Mouse (Mus musculus): ENCODE data around the gene Dnajc11. TPM values are rescaled to one million over a fixed set of nuclear protein-coding genes. Genes with fewer than 3 reads are reported as not detected.

The Dnajc11 gene
- total RNA-seq, 2 experiments from 2014 or later, result 47.9 to 52.6 TPM

DNA sequence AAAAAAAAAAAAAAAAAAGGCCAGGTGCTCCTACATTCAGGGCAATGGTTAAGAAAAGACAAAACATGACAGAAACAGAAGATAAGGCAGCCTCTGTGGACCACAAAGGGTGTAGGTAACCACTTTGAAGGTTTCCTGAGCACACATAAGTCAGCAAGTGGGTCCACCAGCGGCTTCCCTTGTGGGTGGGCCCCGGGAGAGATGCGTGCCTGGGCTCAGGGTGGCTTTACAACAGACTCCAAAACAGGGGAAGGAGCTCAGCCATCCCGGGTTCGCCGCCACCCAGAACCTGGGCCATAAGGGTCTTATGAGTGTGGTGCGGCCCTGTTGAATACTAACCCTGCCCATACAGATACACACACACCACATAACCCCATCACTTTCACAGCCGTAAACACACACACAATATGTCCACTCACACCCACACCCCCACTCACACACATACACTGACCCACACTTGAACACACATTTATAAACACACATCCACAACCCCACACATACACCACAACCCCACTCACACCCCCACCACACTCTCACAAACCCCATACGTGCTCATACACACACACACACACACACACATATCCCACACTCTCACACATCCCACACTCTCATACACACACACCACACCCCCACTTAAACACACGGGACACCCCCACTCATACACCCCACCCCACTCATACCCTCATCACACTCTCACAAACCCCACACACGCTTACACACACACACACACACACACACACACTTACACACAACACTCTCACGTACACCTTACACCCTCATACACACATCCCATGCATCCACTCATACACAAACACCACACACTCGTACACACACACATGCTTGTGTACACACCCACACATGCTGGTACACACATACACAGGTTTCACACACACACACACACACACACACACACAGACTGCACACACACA lies 651 bp upstream of the Dnajc11 start:
- no peak for DNase-seq (ENCODE audit: low spot score)

DNA sequence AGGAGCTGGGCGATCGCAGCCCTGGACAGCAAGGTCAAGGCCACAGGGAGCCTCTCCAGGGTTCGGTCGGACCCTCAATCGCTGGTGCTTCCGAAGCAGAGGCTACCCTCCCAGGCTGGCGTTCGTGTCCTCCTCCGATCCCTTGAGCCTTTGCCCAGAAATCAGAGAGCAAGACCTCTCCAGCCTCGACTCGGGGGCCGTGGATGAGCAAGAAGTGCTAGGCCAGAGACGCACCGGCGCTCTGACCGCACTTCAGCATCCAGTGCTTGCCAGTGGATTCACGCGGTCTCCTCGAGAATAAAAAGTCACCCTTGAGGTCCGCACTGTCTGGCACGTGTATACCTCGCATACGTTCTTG lies 703 bp downstream of the Dnajc11 start:
- DNase-seq (ENCODE audit: low spot score), result no peak

DNA sequence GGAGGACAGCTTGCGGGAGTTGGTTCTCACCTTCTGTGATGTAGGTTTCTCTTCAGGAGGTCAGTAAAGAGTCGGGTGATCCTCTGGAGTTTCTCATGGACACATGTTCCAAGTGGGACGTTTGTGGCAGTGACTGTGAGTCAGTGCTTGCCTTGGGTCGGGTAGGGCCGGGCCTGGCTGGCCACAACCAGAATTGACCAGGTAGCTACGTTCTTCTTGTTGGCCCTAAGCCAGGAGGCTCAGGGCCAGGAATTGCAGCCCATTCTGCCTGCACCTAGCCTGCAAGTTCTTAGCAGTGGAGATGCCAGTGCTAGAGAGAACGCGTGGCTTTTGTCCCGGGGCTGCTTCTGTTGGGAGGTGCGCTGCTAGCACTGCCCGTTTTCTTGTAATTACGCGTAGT lies 4.0 kb downstream of the Dnajc11 start:
- DNase-seq (ENCODE audit: low spot score), result no peak

DNA sequence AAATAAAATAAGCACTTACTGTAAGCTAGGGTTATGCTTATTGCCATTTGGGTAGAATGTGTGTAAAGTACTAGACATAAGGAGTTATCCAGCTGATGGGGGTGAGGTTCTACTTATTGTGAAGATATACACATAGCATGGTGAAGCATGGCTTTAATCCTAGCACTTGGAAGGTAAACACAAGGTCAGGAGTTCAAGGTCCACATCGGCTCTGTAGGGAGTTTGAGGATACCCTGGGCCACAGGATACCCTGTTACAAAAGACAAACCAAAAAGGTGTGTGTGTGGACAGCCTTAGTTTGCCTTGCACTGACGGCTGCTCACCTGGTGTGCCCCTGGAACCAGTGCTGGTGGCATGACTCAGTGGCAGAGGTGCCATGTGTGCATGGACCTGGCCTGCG lies 4.6 kb downstream of the Dnajc11 start:
- DNase-seq (ENCODE audit: low spot score), result no peak

DNA sequence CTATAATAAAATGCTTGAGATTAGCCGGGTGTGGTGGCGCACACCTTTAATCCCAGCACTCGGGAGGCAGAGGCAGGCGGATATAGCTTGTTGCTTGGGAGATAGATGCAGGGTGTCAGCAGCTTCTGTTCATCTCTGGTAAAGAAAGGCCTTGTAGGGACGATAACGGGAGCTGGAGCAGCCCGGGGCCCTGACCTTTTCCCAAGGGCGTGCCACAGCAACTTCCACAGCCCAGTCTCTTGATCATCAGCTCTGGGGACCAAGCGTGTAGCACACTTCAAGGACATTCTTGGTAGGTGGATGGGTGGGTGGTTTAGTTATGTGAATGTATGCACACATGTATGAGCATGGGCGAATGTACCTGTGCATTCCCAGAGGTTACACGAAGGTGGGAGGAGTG lies 12.7 kb downstream of the Dnajc11 start:
- DNase-seq (ENCODE audit: low spot score), result no peak

DNA sequence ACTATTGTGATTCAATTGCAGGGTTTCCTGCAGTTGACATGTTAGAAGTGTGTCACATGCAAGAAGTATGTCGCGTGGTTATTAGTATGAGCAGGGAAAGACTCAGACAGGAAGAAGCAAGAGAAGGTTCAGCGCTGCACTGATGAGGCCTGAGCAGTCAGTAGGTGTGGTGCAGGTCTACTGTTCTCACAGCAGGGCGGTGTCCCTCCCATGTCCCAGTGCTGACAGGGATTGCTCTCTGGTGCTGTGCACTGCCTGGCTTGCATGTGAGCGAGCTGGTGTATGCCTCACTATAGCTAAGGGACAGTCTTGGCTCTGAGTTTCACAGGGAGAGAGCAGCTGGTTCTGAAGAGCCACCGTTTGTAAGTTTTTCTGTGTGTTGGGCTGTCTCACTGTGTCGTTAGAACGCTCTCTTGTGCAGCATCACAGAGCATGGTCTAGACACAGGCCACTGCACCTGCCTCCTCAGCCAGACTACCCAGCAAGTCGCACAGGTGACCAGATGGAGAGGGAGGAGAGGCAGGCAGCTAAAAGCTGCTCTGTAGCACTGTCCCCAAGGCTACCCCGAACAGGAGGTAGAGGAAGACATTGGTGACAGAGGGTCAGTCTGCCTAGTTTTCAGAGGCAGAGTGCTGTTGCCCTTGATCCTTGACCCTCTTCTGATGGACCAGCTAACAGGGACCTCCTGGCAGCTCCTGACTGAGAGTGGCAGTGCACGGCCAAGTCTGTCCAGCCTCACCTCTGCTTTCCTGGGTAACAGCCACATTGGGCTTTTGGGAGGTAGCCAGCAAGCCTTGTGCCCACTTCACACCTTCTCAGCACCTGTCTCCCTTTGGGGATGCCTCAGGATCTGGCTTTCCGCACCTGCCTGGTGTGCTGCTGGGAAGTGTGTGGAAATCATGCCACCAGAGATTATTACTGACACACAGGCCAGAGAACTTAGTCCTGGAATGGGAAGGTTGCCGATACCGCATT lies 15.3 kb downstream of the Dnajc11 start:
- DNase-seq (ENCODE audit: low spot score), result no peak

DNA sequence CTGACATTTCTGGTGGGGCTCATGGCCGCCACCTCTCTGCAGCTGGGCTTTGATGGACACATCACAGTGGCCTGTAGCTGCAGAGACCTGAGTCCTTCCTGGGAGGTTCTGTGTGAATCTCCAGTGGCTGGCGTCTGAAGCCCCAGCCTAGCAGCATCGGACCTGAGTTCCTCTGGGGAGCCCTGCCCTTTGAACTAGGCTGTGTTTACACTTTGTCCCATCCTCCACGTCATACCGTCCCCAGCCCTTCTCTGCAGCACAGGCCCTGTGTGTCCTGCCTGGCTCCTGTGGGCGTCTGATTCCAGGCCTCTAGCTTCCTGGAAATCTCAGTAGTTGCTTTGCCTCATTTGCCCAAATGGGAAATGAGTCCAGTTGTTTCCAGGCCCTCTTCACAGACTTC lies 19.7 kb downstream of the Dnajc11 start:
- no peak for DNase-seq (ENCODE audit: low spot score)

DNA sequence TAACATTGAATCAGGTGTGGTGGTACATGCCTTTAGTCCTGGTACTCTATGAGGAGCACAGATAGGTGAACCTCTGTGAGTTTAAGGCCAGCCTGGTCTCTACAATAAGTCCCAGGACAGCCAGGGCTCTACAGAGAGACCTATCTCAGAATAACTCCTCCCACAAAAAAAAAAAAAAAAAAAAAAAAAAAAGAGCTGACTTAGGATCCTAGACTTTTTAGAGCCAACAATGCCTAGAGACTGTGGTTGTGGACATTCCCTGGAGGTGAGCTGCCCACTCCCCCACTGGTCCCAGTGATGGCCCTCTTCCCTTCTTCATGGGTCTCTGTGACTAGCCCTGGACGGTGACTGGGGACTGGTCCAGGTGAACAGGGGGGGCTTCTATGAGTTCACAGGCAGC lies 22.3 kb downstream of the Dnajc11 start:
- no peak for DNase-seq (ENCODE audit: low spot score)

DNA sequence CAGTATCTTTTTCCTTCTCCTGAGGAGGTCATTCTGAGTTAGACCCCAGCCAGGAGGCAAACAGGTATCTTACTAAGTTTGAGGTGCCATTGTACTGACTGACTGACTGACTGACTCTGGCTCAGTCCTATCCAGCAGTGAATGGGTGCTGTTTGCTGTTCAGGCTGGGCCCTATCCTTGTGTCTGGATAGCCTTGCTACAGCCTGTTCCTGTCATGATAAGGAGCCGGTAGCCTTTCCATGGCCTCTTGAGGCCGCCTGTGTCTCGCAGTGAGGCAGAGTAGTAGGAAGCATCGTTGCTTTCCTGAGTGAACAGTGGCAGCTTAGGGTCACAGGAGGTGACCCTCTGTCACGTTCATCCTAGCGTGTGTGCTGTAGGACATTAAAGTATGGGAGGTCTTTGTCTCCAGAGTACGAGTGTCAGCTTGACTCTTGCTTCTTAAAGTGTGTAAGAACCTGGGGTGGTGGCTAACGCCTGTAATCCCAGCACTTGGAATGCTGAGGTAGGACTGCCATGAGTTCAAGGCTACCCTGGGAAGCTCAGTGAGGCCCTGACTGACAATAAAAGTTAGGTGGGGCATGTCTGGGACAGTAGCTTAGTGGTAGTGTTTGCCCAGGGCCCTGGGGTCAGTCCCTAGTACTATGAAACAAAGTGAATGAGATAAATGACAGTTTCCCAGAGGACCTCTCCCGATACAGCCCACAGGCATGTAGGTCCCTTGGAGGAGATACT lies 24.3 kb downstream of the Dnajc11 start:
- DNase-seq (ENCODE audit: low spot score), result no peak

DNA sequence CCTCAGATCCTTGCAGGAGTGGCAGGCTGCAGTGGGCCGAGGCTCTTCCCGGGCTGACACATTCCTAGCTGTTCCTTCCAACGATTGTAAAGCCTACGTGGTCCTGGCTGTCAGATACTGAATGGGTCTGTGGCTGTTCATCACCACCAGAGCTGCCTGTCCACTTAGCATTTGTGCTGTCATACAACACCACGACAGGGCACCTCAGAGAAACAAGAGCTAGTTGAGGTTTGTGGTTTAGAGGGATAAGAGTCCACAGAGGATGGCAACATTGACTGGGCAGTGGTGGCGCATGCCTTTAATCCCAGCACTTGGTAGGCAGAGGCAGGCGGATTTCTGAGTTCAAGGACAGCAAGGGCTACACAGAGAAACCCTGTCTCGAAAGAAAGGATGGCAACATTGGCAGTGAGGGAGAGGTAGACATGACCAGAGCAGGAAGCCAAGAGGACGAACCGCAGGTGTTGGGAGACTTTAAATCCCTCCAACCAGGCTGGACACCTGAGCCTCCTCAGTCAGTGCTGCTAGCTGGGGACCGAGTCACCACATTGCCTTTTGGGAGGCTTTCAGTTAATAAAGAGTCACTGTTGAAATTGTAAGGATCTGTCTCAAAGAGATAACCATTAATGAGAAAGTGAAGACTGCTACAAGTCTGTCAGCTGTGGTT lies 26.5 kb downstream of the Dnajc11 start:
- no peak for DNase-seq (ENCODE audit: low spot score)

DNA sequence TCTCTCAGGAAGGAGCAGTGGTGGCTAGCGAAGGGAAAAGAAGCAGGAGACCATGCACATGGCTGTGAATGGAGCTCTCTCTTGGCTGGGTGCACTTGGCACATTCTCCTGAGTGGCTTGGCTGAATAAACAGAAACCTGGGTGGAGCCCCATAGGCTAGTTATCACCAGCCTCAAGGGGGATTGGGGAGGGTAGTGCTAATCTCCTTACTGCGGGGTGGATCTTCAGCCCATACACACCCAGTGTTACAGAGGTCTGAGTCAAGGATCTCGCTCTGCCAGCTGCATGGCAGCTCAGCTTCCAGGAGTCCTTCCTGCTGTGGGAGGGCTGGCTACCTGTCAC lies 27.0 kb downstream of the Dnajc11 start:
- no peak for DNase-seq (ENCODE audit: low spot score)

DNA sequence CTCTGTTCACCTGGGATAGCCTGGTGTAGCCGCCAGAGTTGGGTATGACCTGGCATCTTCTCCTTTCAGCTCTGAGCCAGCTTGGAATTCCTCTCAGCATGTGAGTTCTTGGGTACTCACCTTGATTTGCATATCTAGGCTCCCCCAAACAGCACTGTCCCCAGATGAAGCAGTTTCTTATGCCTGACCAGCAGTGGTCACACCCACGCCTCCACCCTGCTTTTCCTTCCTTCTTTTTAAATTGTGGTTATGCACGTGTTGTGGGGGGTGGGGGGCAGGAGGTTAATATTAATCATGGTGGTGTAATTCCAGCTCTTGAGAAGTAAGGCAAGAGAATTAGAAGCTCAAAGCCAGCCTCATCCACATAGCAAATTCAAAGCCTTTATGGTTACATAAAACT lies 29.3 kb downstream of the Dnajc11 start:
- no peak for DNase-seq (ENCODE audit: low spot score)

DNA sequence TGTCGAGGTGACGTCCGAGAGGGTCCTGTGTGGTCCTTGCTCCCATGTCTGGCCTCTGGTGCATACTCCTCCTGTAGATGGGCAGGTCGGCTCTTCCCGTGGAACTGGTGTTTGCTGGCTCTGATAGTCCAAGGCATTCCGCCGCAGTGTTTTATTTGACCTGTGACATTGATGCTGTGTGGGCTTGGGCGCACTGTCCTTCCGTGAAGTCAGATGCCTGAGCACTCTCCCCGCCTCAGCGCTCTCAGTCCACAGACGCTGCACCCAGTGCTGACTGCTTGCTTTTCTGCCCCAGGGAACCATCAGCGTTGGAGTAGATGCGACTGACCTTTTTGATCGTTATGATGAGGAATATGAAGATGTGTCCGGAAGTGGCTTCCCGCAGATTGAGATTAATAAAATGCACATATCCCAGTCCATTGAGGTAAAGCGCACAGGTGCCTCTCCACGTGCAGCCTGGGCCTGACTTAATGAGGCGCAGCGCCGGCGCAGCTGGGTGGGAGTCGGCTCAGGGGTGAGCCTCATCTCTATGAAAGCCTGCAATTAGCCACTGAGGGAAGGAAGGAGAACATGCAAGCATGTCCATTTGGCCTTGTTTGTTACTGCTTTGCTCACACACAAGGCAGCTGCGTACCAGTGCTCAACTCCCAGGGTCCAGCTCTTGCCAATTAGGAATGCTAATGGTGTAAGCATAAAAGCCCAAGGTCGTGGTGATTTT lies 34.9 kb downstream of the Dnajc11 start:
- DNase-seq (ENCODE audit: low spot score), result no peak

DNA sequence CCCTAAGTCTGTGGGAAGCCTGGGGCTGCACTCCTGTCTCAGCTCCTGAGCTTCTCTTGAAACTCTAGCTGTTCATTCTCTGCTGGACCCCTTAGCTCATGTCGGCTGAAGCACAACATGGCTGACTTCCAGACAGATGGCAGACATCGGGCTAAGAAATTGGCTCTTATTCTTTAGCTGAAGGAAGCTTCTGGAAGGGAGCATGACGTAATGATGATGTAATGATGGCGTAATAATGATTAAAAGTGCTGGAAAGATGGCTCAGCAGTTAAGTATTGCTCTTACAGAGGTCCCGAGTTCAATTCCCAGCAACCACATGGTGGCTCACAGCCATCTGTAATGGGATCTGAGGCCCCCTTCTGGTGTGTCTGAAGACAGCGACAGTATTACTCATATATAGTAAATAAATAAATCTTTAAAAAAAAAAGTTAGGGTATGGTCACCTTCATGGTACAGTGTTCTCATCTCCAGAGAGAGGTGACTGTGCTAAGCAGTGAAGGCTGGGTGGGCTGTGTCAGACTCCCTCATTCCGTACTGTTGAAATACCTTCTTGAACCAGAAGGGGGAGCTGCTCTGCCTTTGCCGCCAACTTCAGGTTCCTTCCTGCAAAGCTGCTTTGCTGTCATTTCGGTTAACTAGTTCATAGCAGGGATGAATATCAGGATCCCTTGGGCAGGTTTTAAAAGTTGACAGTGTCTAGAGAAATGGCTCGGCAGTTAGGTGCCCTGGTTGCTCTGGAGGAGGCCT lies 38.9 kb downstream of the Dnajc11 start:
- DNase-seq (ENCODE audit: low spot score), result no peak

DNA sequence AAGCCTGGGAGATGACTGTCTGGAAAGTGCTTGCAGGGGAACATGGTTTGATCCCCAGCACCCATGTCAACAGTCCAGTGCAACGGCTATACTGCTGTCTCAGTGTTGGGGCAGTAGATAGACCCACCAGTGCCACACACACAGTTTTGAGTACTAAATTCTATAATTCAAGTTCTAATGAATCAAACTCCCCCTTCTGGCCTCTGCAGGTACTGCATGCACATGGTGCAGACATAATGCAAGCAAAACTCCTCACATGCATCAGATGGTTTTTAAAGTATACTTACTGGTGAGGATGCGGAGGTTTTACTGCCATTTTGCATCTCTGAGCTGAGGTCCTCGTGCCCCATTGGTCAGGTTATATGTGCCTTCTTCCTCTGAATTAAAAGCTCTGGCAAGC lies 42.0 kb downstream of the Dnajc11 start:
- DNase-seq (ENCODE audit: low spot score), result no peak

DNA sequence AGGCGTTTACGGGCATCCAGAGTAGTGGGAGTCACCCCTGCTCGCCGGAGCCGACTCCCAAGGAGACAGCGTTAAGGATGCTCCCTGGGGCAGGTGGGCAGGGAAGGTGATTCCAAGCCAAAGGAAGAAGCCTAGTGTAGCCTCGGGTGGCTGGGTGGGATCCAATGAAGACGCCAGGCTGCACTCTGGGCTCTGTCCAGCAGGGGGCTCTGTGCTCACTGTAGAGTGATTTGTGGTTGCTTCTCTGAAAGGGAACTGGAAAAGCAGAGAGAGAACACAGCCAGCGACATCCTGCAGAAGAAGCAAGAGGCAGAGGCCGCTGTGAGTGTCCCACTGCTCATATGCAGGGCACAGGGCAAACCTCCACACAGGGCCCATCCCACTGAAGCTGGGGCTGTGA lies 44.3 kb downstream of the Dnajc11 start:
- peak; percentile 88 for DNase-seq (ENCODE audit: low spot score)

DNA sequence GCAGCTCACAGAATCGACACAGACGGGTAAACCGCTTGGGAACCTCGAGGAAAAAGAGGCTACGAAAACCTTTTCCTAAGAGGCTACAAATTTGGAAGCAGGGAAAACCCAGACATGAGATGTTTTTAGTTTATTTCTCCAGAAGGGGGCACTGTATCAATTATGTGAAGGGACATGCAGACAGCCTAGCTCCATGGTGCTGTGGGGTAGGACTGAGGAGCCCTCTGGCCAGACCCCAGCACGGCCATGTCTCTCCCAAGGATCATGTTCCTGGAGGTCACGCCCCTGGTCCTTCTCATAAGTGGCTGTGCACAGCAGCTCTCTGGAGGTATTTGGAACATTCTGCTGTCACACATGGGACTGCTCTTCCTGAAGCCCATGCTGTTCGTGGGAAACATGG lies 47.2 kb downstream of the Dnajc11 start:
- peak; percentile 36 for DNase-seq (ENCODE audit: low spot score)

DNA sequence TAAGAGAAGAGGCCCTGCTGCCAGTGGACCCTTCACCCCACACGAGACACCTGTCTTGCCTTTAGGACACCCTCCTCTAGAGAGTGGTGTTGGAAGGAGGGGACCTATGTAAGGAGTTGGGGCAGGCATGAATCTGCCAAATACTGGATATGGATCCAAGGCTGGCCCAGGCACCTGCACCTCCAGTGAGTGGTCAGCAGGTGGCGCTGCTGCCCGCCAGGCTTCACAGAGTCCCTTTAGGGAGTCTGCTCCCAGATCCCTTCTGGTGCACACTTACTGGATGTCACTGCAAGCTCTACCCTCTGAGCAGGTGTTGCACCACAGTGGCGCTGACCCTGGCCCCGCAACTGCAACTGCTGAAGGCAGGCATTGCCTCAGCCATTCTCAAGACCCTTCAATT lies 47.9 kb downstream of the Dnajc11 start:
- DNase-seq (ENCODE audit: low spot score), result peak; percentile 86

DNA sequence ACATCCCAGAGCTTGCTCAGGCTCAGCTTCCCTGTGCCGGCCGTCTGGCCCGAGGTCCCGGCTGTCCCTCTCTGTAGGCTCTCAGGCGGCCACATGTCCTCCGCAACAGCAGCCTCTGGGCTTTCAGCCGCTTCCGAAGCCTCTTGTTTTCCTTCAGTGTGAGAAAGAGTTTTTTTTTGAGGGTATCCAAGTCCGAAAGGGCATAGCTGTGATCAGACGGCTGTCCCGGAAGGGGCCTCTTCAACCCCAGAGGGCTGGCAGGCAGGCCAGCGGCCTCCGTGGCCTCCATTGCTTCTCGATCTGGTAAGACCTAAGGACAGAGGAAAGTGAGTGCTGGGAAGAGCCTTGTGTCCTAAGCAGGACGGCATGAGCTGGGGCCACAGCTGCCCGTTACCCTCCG lies 49.6 kb downstream of the Dnajc11 start:
- DNase-seq (ENCODE audit: low spot score), result no peak

DNA sequence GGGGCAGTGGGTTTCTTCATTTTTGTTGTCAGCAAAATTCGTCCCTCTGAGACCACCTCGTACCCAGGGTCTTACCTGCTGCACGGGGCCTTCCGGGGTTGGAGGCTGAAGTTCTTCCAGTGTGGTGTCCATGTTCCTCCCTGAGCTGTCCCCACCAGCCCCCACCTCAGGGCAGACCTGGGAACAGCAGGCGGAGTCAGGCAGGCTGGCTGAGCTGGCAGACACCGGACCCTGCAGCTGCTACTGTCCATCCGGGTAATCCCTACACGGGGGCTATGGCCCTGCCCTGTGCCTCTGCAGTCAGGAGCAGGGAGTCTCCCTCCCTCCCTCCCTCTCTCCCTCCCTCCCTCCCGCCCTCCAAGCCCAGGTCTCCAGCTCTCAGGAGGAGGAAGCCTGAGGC lies 50.1 kb downstream of the Dnajc11 start:
- peak; percentile 92 for DNase-seq (ENCODE audit: low spot score)
